Mouse (Mus musculus) gastrocnemius, postnatal 4 days (tissue): ENCODE data around the gene Lamc3. TPM values are rescaled to one million over a fixed set of nuclear protein-coding genes. Genes with fewer than 3 reads are reported as not detected.

ENCODE experiments used
- DNase-seq, 2 experiments: peaks; one replicate each; pipeline ENCODE4 v3.0.0; 2021 to 2022; ENCODE audit warnings: low spot score in 2 of 2, mixed read lengths in 2 of 2
- long read RNA-seq, 2 experiments: library from polyadenylated mRNA; stranded (forward); transcript quantifications; one replicate each; pipeline ENCODE4 v2.0.0; 2021
- total RNA-seq, 2 experiments: library from RNA; stranded (reverse); gene quantifications; 2 replicates each; pipeline ENCODE4 v1.2.3; 2021

Gene Lamc3
- total RNA-seq = under 1 TPM; 0.12 to 0.13 TPM
- long read RNA-seq, experiment 1, partial matches to known transcripts = 0 of 1 reads
- long read RNA-seq, experiment 1, other reads (novel, unspliced or antisense) = 1 of 1 reads
- long read RNA-seq, experiment 2 = 0 reads

- DNase-seq = peak in 1 of 2 experiments; percentile 52
Measured at GRCm38 (mm10) chr2:31887030-31887429, at the start of gene Lamc3. Gene Lamc3, plus strand, starts transcription at chr2:31887291.

- DNase-seq = no peak
Measured at GRCm38 (mm10) chr2:31838868-31839267, 48.2 kb upstream of the Lamc3 start.

GRCm38 (mm10) chr2:31844729-31845136 is 42.4 kb upstream of the Lamc3 start:
- DNase-seq = no peak

- DNase-seq = no peak
Measured at GRCm38 (mm10) chr2:31845512-31845895, 41.6 kb upstream of the Lamc3 start.

GRCm38 (mm10) chr2:31845896-31846691 is 41.0 kb upstream of the Lamc3 start, which contains the start of gene Fibcd1:
Gene Fibcd1, minus strand, starts transcription at chr2:31846005.
- DNase-seq = no peak

GRCm38 (mm10) chr2:31846692-31847660 is 40.1 kb upstream of the Lamc3 start:
- DNase-seq = no peak

GRCm38 (mm10) chr2:31847908-31848307 is 39.2 kb upstream of the Lamc3 start:
- no peak for DNase-seq

GRCm38 (mm10) chr2:31850141-31850540 is 37.0 kb upstream of the Lamc3 start:
- no peak for DNase-seq

- no peak for DNase-seq
Measured at GRCm38 (mm10) chr2:31855991-31856390, 31.1 kb upstream of the Lamc3 start.

GRCm38 (mm10) chr2:31857180-31857579 is 29.9 kb upstream of the Lamc3 start:
- no peak for DNase-seq

- no peak for DNase-seq
Measured at GRCm38 (mm10) chr2:31858500-31858899, 28.6 kb upstream of the Lamc3 start.

- DNase-seq = no peak
Measured at GRCm38 (mm10) chr2:31862919-31863318, 24.2 kb upstream of the Lamc3 start.

GRCm38 (mm10) chr2:31863766-31864165 is 23.3 kb upstream of the Lamc3 start:
- no peak for DNase-seq

- DNase-seq = no peak
Measured at GRCm38 (mm10) chr2:31864891-31865290, 22.2 kb upstream of the Lamc3 start.

- DNase-seq = no peak
Measured at GRCm38 (mm10) chr2:31865322-31865721, 21.8 kb upstream of the Lamc3 start.

GRCm38 (mm10) chr2:31865794-31866193 is 21.3 kb upstream of the Lamc3 start:
- DNase-seq = no peak

GRCm38 (mm10) chr2:31867773-31868537 is 19.1 kb upstream of the Lamc3 start:
- no peak for DNase-seq

GRCm38 (mm10) chr2:31868538-31869164 is 18.4 kb upstream of the Lamc3 start:
- DNase-seq = no peak

- no peak for DNase-seq
Measured at GRCm38 (mm10) chr2:31869692-31870091, 17.4 kb upstream of the Lamc3 start.

GRCm38 (mm10) chr2:31870683-31871082 is 16.4 kb upstream of the Lamc3 start:
- no peak for DNase-seq
